Mouse (Mus musculus) forebrain, embryonic 16.5 days (tissue): ENCODE data around the gene Col13a1. TPM values are rescaled to one million over a fixed set of nuclear protein-coding genes. Genes with fewer than 3 reads are reported as not detected.

Experiments
- ATAC-seq: fragments of 200-750 bp; cut with Nextera tagmentation; 2 replicates; pipeline ENCODE4 v1.8.0; 2017; ENCODE audit warnings: mild to moderate bottlenecking, moderate library complexity
- H3K27ac ChIP-seq: fragments of 300-500 bp; sonication (generic); 2 replicates; pipeline ENCODE4 v1.5.1; 2014; ENCODE audit warnings: low read length, control low read depth
- H3K27me3 ChIP-seq: fragments of 300-500 bp; sonication (generic); replicated peaks from 2 replicates; pipeline ENCODE4 v1.6.1; 2014; ENCODE audit warnings: low read length; ENCODE audit not compliant: control insufficient read depth, insufficient read depth
- H3K36me3 ChIP-seq: fragments of 300-500 bp; sonication (generic); 2 replicates; pipeline ENCODE4 v1.6.1; 2014; ENCODE audit not compliant: control insufficient read depth, insufficient read depth
- H3K4me1 ChIP-seq: fragments of 300-500 bp; sonication (generic); replicated peaks from 2 replicates; pipeline ENCODE4 v1.6.1; 2014; ENCODE audit warnings: low read length; ENCODE audit not compliant: control insufficient read depth, insufficient read depth
- H3K4me2 ChIP-seq: fragments of 300-500 bp; sonication (generic); 2 replicates; pipeline ENCODE4 v1.6.1; 2014; ENCODE audit warnings: mild to moderate bottlenecking, low read length, control low read depth
- H3K4me3 ChIP-seq: fragments of 300-500 bp; sonication (generic); replicated peaks from 2 replicates; pipeline ENCODE4 v1.5.1; 2014; ENCODE audit warnings: mild to moderate bottlenecking, low read length, control low read depth
- H3K9ac ChIP-seq: fragments of 300-500 bp; sonication (generic); replicated peaks from 2 replicates; pipeline ENCODE4 v1.6.1; 2014; ENCODE audit warnings: low read depth, low read length, control low read depth
- H3K9me3 ChIP-seq: fragments of 300-500 bp; sonication (generic); 2 replicates; pipeline ENCODE4 v1.6.1; 2016; ENCODE audit warnings: low read length; ENCODE audit not compliant: control insufficient read depth
- WGBS: fragments of 180-500 bp; shearing (Covaris S2); extraction: QIAGEN DNeasy Blood & Tissue Kit; methylation state at CpG from one replicate; pipeline ENCODE4 v1.1.7; 2014; 5-methylcytosine and 5-hydroxymethylcytosine counted together
- polyA plus RNA-seq: library from polyadenylated mRNA; unstranded; fragments of >200 nt; fragmentation: Nextera tagmentation; extraction: Ambion mirVana; gene quantifications from 2 replicates; pipeline ENCODE4 v1.2.1, GENCODE M21; 2015

Gene Col13a1
- polyA plus RNA-seq, 1 experiment from 2014 or later, result 0.98 TPM

- 88% methylated on average over 4 of the region's 4 CpGs for WGBS
- Histone ChIP-seq H3K27me3 (no peaks in the 10 kb centered on the region), H3K9ac (no peak overlapping the region), H3K27ac (no peak overlapping the region), H3K4me1 (no peaks in the 10 kb centered on the region), H3K4me3 (no peak overlapping the region), H3K4me2 (no peak overlapping the region), H3K36me3 (no peaks in the 10 kb centered on the region), H3K9me3 (no peaks in the 10 kb centered on the region; the same call in 1 of the 2 replicates)
- ATAC-seq, result no peak
Observed at GRCm38 (mm10) chr10:61845476-61845875, 133.4 kb downstream of the Col13a1 start.

GRCm38 (mm10) chr10:61844475-61844874 is 134.4 kb downstream of the Col13a1 start:
- Histone ChIP-seq H3K4me3 (no peak overlapping the region), H3K27ac (no peak overlapping the region), H3K27me3 (no peaks in the 10 kb centered on the region), H3K9ac (no peak overlapping the region), H3K9me3 (no peaks in the 10 kb centered on the region; the same call in 1 of the 2 replicates), H3K36me3 (no peaks in the 10 kb centered on the region), H3K4me1 (no peaks in the 10 kb centered on the region), H3K4me2 (no peak overlapping the region)
- WGBS, result 70% methylated on average over 7 of the region's 7 CpGs
- ATAC-seq, result no peak

GRCm38 (mm10) chr10:61842261-61842660 is 136.6 kb downstream of the Col13a1 start:
- Histone ChIP-seq H3K9me3 (no peaks in the 10 kb centered on the region), H3K4me3 (no peak overlapping the region), H3K36me3 (no peaks in the 10 kb centered on the region), H3K4me1 (peaks cover 4% of the 10 kb centered on the region; the same call in 1 of the 2 replicates), H3K9ac (no peak overlapping the region), H3K27ac (no peak overlapping the region), H3K4me2 (no peak overlapping the region), H3K27me3 (no peaks in the 10 kb centered on the region)
- no peak for ATAC-seq
- 89% methylated on average over 12 of the region's 12 CpGs for WGBS

- peaks cover 4% of the 10 kb centered on the region; the same call in 1 of the 2 replicates for H3K4me1 ChIP-seq
- no peak overlapping the region for H3K4me3 ChIP-seq
- no peak overlapping the region for H3K9ac ChIP-seq
- H3K27ac ChIP-seq, result no peak overlapping the region
- H3K9me3 ChIP-seq, result no peaks in the 10 kb centered on the region
- 80% methylated on average over 9 of the region's 9 CpGs for WGBS
- no peak overlapping the region for H3K4me2 ChIP-seq
- no peaks in the 10 kb centered on the region for H3K27me3 ChIP-seq
- no peaks in the 10 kb centered on the region for H3K36me3 ChIP-seq
- 0 out of 2 replicates have a peak, but pooled peaks have one; percentile 15 for ATAC-seq
Observed at GRCm38 (mm10) chr10:61839326-61839725, 139.6 kb downstream of the Col13a1 start.

- under 1% methylated on average over 6 of the region's 6 CpGs for WGBS
- Histone ChIP-seq H3K27ac (no peak overlapping the region), H3K9me3 (no peaks in the 10 kb centered on the region), H3K4me3 (no peak overlapping the region), H3K36me3 (no peaks in the 10 kb centered on the region), H3K27me3 (no peaks in the 10 kb centered on the region), H3K4me1 (peaks cover 4% of the 10 kb centered on the region; the same call in 1 of the 2 replicates), H3K4me2 (no peak overlapping the region), H3K9ac (no peak overlapping the region)
- peak; percentile 55 for ATAC-seq
Observed at GRCm38 (mm10) chr10:61838769-61839168, 140.1 kb downstream of the Col13a1 start.

- Histone ChIP-seq H3K4me2 (no peak overlapping the region), H3K36me3 (no peaks in the 10 kb centered on the region), H3K27me3 (no peaks in the 10 kb centered on the region), H3K27ac (no peak overlapping the region), H3K9ac (no peak overlapping the region), H3K4me1 (peaks cover 4% of the 10 kb centered on the region; the same call in 1 of the 2 replicates), H3K4me3 (no peak overlapping the region), H3K9me3 (no peaks in the 10 kb centered on the region)
- 81% methylated on average over 8 of the region's 8 CpGs for WGBS
- no peak for ATAC-seq
Observed at GRCm38 (mm10) chr10:61837286-61837685, 141.6 kb downstream of the Col13a1 start.

GRCm38 (mm10) chr10:61834288-61834687 is 144.6 kb downstream of the Col13a1 start:
- H3K4me2 ChIP-seq, result no peak overlapping the region
- no peak for ATAC-seq
- H3K9me3 ChIP-seq, result no peaks in the 10 kb centered on the region
- H3K27me3 ChIP-seq, result no peaks in the 10 kb centered on the region
- H3K27ac ChIP-seq, result no peak overlapping the region
- WGBS, result 95% methylated on average over 6 of the region's 6 CpGs
- peaks cover 4% of the 10 kb centered on the region; the same call in 1 of the 2 replicates for H3K4me1 ChIP-seq
- no peak overlapping the region for H3K4me3 ChIP-seq
- no peaks in the 10 kb centered on the region for H3K36me3 ChIP-seq
- H3K9ac ChIP-seq, result no peak overlapping the region

GRCm38 (mm10) chr10:61832713-61833112 is 146.2 kb downstream of the Col13a1 start:
- no peaks in the 10 kb centered on the region for H3K4me1 ChIP-seq
- no peak overlapping the region for H3K4me2 ChIP-seq
- H3K9me3 ChIP-seq, result no peaks in the 10 kb centered on the region
- no peak overlapping the region for H3K9ac ChIP-seq
- WGBS, result 88% methylated on average over 11 of the region's 11 CpGs
- no peak for ATAC-seq
- H3K27ac ChIP-seq, result no peak overlapping the region
- H3K27me3 ChIP-seq, result no peaks in the 10 kb centered on the region
- H3K4me3 ChIP-seq, result no peak overlapping the region
- no peaks in the 10 kb centered on the region for H3K36me3 ChIP-seq

- no peak overlapping the region for H3K4me3 ChIP-seq
- no peak for ATAC-seq
- 95% methylated on average over 6 of the region's 6 CpGs for WGBS
Observed at GRCm38 (mm10) chr10:61831741-61832140, 147.2 kb downstream of the Col13a1 start.

GRCm38 (mm10) chr10:61831251-61831650 is 147.7 kb downstream of the Col13a1 start:
- Histone ChIP-seq H3K4me3 (no peak overlapping the region), H3K36me3 (no peaks in the 10 kb centered on the region), H3K9ac (no peak overlapping the region), H3K4me2 (no peak overlapping the region), H3K27me3 (no peaks in the 10 kb centered on the region), H3K27ac (no peak overlapping the region), H3K9me3 (no peaks in the 10 kb centered on the region), H3K4me1 (0 out of 2 replicates have a peak, but pooled peaks cover 3% of the 10 kb centered on the region)
- 80% methylated on average over 12 of the region's 12 CpGs for WGBS
- no peak for ATAC-seq

More at GRCm38 (mm10) chr10:61831741-61832140, 147.2 kb downstream of the Col13a1 start:
- H3K27ac ChIP-seq, result no peak overlapping the region
- H3K9me3 ChIP-seq, result no peaks in the 10 kb centered on the region
- 0 out of 2 replicates have a peak, but pooled peaks cover 3% of the 10 kb centered on the region for H3K4me1 ChIP-seq
- H3K27me3 ChIP-seq, result no peaks in the 10 kb centered on the region
- H3K9ac ChIP-seq, result no peak overlapping the region
- no peak overlapping the region for H3K4me2 ChIP-seq
- H3K36me3 ChIP-seq, result no peaks in the 10 kb centered on the region
